Mouse (Mus musculus): Measurements from ENCODE around the gene Aars.
"Not testable (repeated sequence)": the region's sequence is repeated elsewhere in the genome, so short reads cannot be mapped to it uniquely, and the experiment has no call there.

The Aars gene

GRCm38 (mm10) chr8:111032916-111033315, at the start of gene Aars:
Gene Aars (plus strand): TSS chr8:111033144.
- DNase-seq, result no peak

- peak; percentile 66 for DNase-seq
Measured at GRCm38 (mm10) chr8:110987805-110988744, 44.9 kb upstream of the Aars start.

DNA sequence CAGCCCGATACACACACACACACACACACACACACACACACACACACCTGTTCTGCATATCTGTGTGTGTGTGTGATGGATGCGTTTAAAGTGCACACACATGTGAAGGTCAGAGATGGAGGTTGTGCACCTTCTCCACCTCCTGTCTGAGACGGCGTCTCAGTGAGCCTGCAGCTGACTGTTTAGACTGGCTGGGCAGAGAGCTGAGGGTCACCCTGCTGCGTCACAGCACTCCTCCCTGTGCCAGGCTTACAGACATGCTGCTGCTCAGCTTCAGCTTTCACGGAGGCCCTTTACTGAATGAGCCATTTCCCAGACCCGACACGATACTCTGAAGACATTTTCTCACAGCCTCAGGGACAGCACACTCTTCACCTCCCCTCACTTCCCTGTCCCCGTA, 42.9 kb upstream of the Aars start:
- no peak for DNase-seq

DNA sequence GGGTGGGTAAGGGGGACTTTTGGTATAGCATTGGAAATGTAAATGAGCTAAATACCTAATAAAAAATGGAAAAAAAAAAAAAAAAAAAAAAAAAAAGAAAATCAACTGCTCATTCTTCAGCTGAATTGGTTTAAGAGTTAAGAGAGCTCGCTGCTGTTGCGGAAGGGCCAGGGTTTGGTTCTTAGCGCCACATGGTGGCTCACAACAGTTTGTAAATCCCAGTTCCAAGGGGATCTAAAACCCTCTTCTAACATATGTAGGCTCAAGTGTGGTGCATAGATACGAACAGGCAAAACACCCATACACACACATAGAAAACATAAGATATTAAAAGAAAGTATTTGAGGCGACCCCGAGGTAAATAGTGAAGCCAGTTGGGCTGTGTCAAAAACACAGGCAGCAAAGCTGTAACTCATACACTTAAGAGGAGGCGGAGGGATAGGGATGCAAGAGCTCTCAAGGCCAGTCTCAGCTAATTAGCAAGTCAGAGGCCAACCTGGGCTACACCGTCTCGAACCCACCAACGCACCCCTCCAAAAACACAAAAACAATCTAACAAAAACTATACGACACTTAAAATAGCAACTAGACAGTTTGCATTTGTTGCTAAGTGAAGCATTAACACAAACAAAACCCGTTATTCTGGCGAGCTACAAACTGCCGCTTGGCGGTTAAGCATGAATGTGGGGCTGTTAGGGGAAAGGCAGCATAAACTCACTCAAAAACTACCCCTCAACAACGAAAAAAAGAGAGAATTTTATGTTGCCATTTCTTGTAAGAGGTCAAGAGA, 36.1 kb upstream of the Aars start:
- DNase-seq, result no peak

DNA sequence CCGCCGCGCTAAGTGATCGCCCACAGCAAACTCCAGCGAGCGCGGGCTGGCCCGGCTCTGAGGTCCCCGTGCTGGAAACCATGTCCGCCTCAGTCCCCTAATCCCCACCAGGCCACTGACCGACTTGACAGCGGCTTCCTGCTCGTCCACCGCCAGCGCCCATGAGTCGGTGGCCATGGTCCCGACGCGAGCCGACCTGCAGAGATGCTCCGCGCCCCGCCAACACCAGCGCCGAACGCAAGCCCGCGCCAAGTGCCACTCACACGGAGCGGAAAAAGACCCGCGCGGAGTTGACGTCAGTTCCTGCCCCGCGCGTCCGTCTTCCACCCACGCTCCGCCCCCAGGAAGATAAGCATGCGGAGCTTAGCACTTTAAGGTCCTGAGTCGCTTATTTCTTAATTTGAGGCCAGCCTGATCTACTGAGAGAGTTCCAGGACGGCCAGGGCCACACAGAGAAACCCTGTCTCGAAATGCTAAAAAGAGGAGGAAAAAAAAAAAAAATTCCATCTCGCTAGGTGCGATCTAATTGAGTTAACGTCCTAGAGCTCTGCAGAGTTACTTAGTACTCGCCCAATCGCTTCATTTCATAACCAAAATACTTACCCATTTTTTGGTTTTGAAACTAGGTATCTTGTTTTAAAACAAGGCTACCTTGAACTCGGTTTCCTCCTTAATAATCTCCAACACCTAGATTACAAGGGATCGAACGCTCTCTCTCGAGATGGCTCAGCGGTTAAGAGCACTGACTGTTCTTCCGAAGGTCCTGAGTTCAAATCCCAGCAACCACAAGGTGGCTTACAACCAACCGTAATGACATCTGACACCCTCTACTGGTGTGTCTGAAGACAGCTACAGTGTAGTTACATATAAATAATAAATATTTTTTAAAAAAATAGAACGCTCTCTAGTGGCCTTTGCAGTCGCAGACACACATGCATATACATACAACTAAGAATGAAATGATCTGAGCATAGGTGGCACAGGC, 35.1 kb upstream of the Aars start, which contains the start of gene Ddx19a:
Gene Ddx19a, minus strand, starts transcription at position 254 of the 985 bp plus-strand sequence.
- DNase-seq, result peak; percentile 91

- not testable (repeated sequence) for DNase-seq
Measured at GRCm38 (mm10) chr8:111010230-111010991, 22.5 kb upstream of the Aars start.

DNA sequence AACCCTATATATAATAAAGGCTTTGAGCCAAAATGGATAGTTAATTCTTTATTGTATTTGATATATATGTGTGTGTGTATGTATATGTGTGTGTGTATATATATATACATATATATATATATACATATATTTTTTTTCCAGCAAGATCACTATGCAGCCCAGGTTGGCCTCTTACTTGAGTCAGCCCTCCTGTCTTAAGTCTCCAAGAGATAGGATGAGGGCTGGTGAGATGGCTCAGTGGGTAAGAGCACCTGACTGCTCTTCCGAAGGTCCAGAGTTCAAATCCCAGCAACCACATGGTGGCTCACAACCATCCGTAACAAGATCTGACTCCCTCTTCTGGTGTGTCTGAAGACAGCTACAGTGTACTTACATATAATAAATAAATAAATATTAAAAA, 6.3 kb upstream of the Aars start:
- DNase-seq, result not testable (repeated sequence)

- peak; percentile 79 for DNase-seq
Measured at GRCm38 (mm10) chr8:111027391-111027937, 5.5 kb upstream of the Aars start.

DNA sequence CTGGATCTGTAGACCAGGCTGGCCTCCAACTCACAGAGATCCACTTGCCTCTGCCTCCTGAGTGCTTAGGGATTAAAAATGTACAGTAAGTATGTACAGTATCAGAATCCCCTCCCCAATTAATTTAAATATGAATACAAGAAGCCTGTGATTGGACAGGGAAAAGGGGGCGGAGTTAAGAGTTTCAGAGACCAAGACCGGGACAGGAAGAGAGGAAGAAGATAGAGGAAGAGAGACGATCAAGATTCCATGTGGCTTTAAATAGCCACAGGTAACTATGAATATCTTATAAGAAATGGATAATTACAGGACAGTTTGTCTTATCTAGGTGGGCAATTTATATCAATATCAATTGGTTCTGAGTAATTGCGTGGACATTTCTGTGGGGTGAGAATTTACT, 3.4 kb upstream of the Aars start:
- peak; percentile 14 for DNase-seq

DNA sequence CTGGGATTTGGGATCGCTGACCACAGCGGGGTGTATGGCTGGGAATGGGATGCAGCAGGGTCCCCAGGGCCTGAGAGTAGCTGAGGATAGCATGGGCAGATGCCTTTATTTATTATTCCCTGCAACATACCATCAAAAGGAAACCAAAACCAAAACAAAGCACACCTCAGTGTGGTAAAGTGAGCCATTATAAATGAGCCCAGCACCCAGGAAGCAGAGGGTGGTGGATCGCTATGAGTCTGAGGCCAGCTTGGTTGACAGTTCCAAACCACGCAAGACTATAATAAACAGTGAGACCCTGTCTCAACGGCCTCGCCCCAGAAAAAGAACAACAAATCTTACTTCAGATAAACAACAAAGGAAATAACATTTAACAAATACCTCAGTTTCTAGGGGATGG, 2.9 kb upstream of the Aars start:
- DNase-seq, result no peak

DNA sequence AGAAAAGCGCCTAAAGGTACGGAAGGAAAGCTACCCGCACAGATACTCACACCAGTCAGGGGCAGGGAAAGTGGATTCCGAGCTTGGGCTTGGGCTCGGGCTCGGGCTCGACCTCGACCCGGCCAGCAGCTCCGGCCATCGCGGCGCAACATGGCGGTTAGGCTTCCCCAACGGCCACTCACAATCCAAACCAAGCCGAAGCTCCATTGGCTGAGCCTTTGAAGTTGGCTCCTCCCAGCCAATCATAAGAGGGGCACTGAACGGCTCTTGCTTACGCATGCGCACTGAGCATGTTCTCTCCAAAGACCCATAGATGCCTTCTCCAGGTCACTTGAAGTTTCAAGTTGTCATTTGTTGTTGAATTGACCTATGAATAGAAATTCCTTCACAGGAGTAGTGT, 1.4 kb upstream of the Aars start, which contains the start of gene Ddx19b:
Gene Ddx19b, minus strand, starts transcription at position 180 of the 400 bp plus-strand sequence.
- no peak for DNase-seq

DNA sequence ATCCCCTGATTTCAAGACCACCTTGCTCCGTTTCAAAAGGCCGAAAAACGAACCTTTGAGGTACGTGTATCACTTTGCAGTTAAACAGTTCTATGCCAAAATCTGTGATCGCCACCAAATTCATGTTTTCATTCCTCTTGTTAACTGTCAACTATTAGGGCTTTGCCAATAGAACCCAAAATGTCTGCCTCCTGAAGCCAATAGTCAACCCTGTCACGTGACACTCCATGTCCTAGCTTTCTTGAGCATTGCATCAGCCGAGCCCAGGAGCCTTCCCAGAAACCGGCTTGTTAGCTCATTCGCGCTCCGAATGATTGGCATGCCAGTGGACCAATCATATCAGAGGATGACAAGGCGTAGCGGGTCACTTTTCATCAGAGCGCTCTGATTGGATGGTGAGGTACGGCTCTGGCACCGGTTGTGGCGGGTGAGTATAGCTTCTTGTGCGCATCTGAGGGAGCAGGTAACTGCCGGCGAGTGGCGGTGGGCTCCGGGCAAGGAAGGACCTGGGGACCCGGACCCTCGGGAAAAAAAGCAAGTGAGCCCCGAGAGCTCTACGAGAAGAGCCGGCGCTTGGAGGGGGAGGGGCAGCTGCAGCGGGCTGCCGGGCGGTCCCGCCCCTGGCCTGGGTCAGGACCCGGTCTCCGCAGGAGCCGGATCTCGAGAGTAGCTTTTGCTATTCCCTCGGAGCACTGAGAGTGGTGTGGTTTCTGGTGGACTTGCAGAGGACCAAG, 705 bp downstream of the Aars start:
- DNase-seq, result peak; percentile 97

- peak; percentile 36 for DNase-seq
Measured at GRCm38 (mm10) chr8:111034276-111034675, 1.3 kb downstream of the Aars start.

GRCm38 (mm10) chr8:111036591-111036990, 3.6 kb downstream of the Aars start:
- no peak for DNase-seq

DNA sequence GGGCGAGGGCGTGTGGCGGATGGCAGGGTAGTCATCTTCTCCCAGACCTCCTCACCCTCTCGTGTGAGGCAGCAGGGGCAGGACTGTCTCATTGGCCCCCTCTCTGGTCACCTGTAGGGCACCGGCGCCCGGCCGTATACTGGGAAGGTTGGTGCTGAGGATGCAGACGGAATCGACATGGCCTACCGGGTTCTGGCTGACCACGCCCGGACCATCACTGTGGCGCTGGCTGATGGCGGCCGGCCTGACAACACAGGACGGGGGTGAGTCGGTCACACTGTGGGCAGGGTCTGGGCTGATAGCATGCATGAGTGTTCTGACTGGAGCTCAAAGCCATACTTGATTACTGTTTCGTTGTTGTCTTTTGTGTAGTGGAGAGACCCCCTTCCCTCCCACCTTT, 9.6 kb downstream of the Aars start:
- no peak for DNase-seq

- no peak for DNase-seq
Measured at GRCm38 (mm10) chr8:111044003-111044734, 11.2 kb downstream of the Aars start.

- peak; percentile 53 for DNase-seq
Measured at GRCm38 (mm10) chr8:111048694-111049093, 15.8 kb downstream of the Aars start.

- DNase-seq, result no peak
Measured at GRCm38 (mm10) chr8:111049106-111049505, 16.2 kb downstream of the Aars start.

- DNase-seq, result no peak
Measured at GRCm38 (mm10) chr8:111053827-111054518, 21.0 kb downstream of the Aars start.
